Mouse (Mus musculus) limb, embryonic 10.5 days (tissue): ENCODE measurements around the gene Cyp2d26. TPM values are rescaled to one million over a fixed set of nuclear protein-coding genes. Genes with fewer than 3 reads are reported as not detected.

Experiments
- microRNA-seq: library from miRNA; unstranded; fragments of <30 nt; microRNA quantifications from one replicate; pipeline ENCODE4, GENCODE M21; 2017
- polyA plus RNA-seq: library from polyadenylated mRNA; unstranded; fragments of >200 nt; fragmentation: Nextera tagmentation; extraction: Ambion mirVana; gene quantifications from 2 replicates; pipeline ENCODE4 v1.2.1, GENCODE M21; 2016

Cyp2d26 gene
- polyA plus RNA-seq, 1 experiment from 2014 or later: not detected

Small RNAs within 50 kb of the gene (microRNA-seq; reads per million reads assigned to microRNA genes)
- not detected for gene Gm27618

Other genes starting within 250 kb of the Cyp2d26 start
- not detected in 2 replicates for gene Cyp2d12, start 239.2 kb downstream of the Cyp2d26 start, polyA plus RNA-seq
- not detected in 2 replicates for gene Cyp2d34, start 173.3 kb downstream of the Cyp2d26 start, polyA plus RNA-seq
- gene Cyp2d40, start 30.1 kb downstream of the Cyp2d26 start, polyA plus RNA-seq: not detected in 2 replicates
- 8.1 and 8.3 TPM in 2 replicates for gene Tcf20, start 193.6 kb upstream of the Cyp2d26 start, polyA plus RNA-seq
- gene Nfam1, start 239.0 kb upstream of the Cyp2d26 start, polyA plus RNA-seq: 2.6 and 2.9 TPM in 2 replicates